Mouse (Mus musculus) WW6 (cell line): Measurements from ENCODE around the gene Snx1.
A peak's percentile ranks its signal among the peaks of the same experiment; 100 is the strongest.

Experiments
- DNase-seq: peaks from one replicate; pipeline ENCODE4 v3.0.0-alpha.2; 2013; ENCODE audit warnings: low read depth, low spot score

Gene Snx1

DNA sequence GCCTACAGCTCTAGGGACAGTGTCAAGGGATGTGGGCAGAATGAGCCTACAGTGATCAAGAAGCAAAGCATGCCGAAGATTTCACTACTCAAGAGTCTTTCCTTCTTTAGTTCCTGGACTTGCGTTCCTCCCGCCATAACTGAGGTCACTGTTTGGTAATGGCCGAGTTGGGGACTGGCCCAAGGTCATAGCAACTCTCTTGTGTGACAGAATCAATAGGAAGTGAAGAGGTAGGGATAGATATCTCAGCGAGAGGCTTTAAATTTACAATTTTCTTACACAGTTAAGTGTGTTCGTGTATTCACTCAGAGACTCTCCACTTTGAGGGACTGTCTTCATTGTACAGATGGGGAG lies 783 bp upstream of the Snx1 start:
- DNase-seq = no peak

DNA sequence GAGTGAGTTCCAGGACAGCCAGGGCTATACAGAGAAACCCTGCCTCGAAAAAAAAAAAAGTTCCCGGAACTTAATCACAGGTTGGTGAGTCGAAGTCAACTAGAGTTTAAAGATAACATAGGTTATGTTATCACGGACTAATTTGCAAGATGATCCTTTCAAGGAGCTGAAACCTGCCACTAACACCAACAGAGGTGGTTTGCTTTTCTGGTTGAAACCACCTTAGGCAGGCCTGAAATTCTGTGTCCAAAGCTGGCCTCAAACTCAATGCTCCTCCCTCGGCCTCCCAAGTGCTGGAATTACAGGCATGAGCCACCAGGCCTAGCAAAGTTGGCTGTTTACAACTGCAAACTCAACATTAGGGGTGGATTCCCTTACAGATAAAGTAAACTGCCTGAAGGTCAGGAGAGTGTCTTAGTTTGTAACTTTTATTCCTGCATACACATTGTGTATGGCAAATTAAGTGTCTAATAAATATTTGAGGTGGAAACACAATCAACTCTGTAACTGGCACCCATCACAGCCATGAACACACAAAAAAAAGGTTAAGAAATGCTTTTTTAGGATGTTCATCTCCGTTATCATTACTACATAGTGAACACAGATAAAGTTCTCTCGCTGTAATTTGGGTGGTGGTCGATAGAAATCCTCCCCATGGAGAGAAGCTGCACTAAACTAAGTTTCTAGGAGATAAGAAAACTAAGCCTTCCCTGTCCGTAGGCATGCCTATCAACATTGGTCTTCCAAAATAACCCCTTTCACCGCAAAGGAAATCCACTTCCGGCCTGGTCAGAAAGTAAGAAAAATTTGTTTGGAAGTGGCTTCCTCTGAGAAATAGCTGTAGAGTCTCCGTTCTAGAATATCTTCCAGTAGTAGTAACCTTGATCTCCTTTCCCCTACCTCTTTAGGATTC lies 588 bp downstream of the Snx1 start:
- no peak for DNase-seq

DNA sequence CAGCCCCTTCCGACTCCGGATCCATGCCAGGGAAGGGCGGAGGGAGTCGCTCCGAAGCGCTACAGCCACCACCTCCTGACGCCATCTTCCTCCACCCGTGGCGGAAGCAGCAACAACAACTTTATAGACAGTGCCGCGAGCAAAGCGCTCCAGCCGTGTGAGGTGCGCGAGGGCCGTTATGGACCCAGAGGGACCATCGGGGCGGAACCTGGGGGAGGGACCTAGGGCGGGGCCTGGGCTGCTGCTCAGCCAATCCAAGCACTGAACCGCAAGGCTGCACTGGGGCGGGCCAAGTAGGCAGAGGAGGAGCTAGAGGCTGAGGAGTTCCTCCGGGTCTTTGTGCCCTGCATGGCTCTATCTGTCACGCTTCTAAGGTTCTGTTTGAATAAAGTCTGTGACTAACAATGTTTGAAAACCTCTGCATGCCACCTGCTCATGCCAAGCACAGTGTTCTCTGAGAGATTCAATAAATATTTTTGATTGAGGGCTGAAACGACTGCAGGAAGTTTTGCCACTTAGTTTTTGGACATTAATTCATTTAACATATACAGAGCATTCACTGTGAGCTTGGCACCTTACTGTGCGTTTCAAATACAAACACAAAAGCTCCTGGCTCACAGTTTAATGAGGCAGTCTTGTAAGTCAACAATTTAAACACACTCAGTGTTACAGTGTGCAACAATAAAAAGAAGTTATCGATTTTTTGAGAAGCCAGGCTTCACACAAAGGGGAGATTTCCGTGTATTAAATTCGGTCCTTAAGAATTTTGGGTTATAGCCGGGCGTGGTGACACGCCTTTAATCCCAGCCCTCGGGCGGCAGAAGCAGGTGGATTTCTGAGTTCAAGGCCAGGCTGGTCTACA lies 1.5 kb downstream of the Snx1 start:
- peak; percentile 95 for DNase-seq

GRCm38 (mm10) chr9:66124111-66124531 lies 2.3 kb downstream of the Snx1 start:
- no peak for DNase-seq

- no peak for DNase-seq
Measured at GRCm38 (mm10) chr9:66123648-66124047, 2.7 kb downstream of the Snx1 start.

- DNase-seq = no peak
Measured at GRCm38 (mm10) chr9:66121421-66121820, 5.0 kb downstream of the Snx1 start.

- DNase-seq = no peak
Measured at GRCm38 (mm10) chr9:66120945-66121344, 5.4 kb downstream of the Snx1 start.

- no peak for DNase-seq
Measured at GRCm38 (mm10) chr9:66120106-66120505, 6.3 kb downstream of the Snx1 start.

DNA sequence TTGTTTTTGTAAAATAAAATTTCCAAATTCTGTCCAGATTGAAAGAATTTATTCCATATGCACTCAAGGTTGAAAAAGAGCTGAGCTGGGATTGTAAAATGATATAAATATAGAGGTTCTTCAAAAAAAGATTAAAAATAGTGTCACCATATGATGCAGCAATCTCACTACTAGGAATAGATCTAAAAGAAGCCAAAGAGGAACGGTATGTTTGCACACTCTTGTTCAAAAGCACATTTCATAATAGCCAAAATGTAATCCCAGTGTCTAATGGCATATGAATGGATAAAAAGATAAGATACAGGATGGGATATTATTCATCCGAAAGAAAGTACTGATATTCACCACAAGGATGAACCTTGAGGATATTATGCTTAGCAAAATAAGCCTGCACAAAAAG lies 6.9 kb downstream of the Snx1 start:
- DNase-seq = no peak

GRCm38 (mm10) chr9:66116890-66117289 lies 9.5 kb downstream of the Snx1 start:
- DNase-seq = no peak

DNA sequence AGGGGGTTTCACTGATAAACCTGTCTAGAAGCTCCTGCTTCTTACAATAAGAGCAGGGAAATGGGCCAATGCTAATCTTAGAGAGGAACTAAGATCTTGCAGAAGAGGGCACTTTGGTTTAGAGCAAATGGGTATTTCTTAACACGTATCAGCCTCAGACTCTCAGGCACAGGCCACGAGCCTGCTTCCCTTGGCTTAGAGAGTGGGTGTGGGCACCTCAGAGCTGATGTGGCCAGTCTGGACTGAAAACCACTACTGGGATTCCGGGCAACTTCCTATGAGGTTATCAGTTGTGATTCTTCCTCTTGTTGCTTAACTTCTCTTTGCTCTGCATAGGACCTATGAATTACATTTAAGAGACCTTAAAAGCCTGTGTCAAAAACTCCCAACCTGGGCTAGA lies 12.0 kb downstream of the Snx1 start:
- no peak for DNase-seq

- DNase-seq = no peak
Measured at GRCm38 (mm10) chr9:66110611-66111379, 15.6 kb downstream of the Snx1 start.

GRCm38 (mm10) chr9:66110126-66110525 lies 16.3 kb downstream of the Snx1 start:
- DNase-seq = no peak

DNA sequence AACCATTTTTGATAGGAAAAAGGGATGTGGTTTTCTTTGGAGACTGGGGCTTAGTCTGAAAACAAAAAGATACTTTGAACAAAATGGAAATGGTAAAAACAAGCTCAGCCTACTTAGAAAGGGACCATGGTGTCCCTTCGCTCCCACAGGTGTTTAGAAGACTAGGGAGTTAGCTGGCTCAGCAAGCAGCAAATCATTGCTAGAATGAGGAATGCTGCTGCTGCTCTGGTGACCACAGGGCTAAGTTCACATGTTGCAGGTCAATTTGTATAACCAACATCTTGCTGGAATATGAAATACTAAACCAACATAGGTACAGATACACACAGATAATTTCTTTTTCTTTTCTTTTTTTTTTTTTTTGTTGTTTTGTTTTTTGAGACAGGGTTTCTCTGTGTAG lies 16.8 kb downstream of the Snx1 start:
- no peak for DNase-seq

DNA sequence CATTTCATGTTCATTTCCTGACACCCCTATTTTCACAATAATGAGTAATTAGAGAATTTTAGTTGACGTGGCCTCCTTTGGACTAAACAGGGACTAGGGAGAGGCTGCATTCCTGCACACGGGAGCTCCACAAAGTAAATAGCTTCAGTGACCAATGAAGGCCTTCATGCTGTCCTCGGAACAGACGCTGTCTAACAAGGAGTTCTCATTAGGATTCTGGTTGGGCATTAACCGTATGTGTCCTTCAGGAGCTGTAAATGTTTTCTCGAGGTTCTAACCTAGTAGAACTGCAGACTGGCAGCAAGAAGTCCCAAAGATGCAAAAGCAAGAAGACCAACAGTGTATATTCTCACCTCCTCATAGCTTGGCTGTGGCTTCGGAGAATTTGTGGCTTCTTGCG lies 21.2 kb downstream of the Snx1 start:
- DNase-seq = no peak

GRCm38 (mm10) chr9:66104601-66105000 lies 21.8 kb downstream of the Snx1 start:
- DNase-seq = no peak

DNA sequence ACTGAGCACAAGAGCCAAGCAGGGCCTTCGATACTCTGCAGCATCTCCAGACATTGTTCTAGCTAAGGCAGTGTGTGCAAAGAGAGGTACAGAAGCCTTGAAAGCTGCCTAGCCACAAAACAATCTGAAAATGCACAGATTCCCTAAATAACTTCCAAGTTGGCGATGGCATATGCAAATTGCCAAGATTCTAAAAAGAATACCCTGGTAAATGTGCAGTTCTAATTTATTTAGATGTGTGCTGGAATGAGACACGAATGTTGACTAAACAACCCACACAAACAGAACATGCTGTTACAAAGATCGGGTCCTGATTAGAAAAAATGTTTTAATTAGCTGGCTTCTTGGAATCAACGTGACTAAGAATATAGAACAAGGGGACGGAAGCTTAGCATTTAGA lies 23.7 kb downstream of the Snx1 start:
- DNase-seq = no peak

- DNase-seq = no peak
Measured at GRCm38 (mm10) chr9:66101577-66101976, 24.8 kb downstream of the Snx1 start.

- DNase-seq = no peak
Measured at GRCm38 (mm10) chr9:66092664-66093063, 33.7 kb downstream of the Snx1 start.

- no peak for DNase-seq
Measured at GRCm38 (mm10) chr9:66091327-66092231, 34.8 kb downstream of the Snx1 start.
